Mouse (Mus musculus): Measurements from ENCODE around the gene Ehd2. TPM values are rescaled to one million over a fixed set of nuclear protein-coding genes. Genes with fewer than 3 reads are reported as not detected.

The Ehd2 gene
- total RNA-seq, 4 experiments from 2014 or later = 6.3 to 10.3 (median 8.7) TPM

GRCm38 (mm10) chr7:15975904-15976303 lies 8.5 kb upstream of the Ehd2 start:
- no peak for DNase-seq (ENCODE audit: low spot score in 2 of 2)

GRCm38 (mm10) chr7:15975451-15975850 lies 8.1 kb upstream of the Ehd2 start:
- DNase-seq (ENCODE audit: low spot score in 2 of 2) = no peak

- DNase-seq (ENCODE audit: low spot score in 2 of 2) = peak in 1 of 2 experiments; percentile 75
Observed at GRCm38 (mm10) chr7:15974712-15975111, 7.3 kb upstream of the Ehd2 start.

GRCm38 (mm10) chr7:15972247-15972646 lies 4.9 kb upstream of the Ehd2 start:
- no peak for DNase-seq (ENCODE audit: low spot score in 2 of 2)

GRCm38 (mm10) chr7:15969674-15970073 lies 2.3 kb upstream of the Ehd2 start:
- DNase-seq (ENCODE audit: low spot score in 2 of 2) = no peak

- DNase-seq (ENCODE audit: low spot score in 2 of 2) = no peak
Observed at GRCm38 (mm10) chr7:15968322-15968721, 955 bp upstream of the Ehd2 start.

GRCm38 (mm10) chr7:15966489-15966888 lies 878 bp downstream of the Ehd2 start:
- no peak for DNase-seq (ENCODE audit: low spot score in 2 of 2)

GRCm38 (mm10) chr7:15963798-15964652 lies 3.3 kb downstream of the Ehd2 start:
- DNase-seq (ENCODE audit: low spot score in 2 of 2) = no peak

GRCm38 (mm10) chr7:15962311-15963288 lies 4.8 kb downstream of the Ehd2 start:
- no peak for DNase-seq (ENCODE audit: low spot score in 2 of 2)

- DNase-seq (ENCODE audit: low spot score in 2 of 2) = no peak
Observed at GRCm38 (mm10) chr7:15961798-15962197, 5.6 kb downstream of the Ehd2 start.

GRCm38 (mm10) chr7:15961239-15961638 lies 6.1 kb downstream of the Ehd2 start:
- DNase-seq (ENCODE audit: low spot score in 2 of 2) = no peak

- DNase-seq (ENCODE audit: low spot score in 2 of 2) = no peak
Observed at GRCm38 (mm10) chr7:15960691-15961090, 6.7 kb downstream of the Ehd2 start.

GRCm38 (mm10) chr7:15956143-15956542 lies 11.2 kb downstream of the Ehd2 start:
- no peak for DNase-seq (ENCODE audit: low spot score in 2 of 2)

GRCm38 (mm10) chr7:15955509-15955908 lies 11.9 kb downstream of the Ehd2 start:
- no peak for DNase-seq (ENCODE audit: low spot score in 2 of 2)

- DNase-seq (ENCODE audit: low spot score in 2 of 2) = no peak
Observed at GRCm38 (mm10) chr7:15954978-15955443, 12.4 kb downstream of the Ehd2 start.

GRCm38 (mm10) chr7:15954436-15954835 lies 12.9 kb downstream of the Ehd2 start:
- no peak for DNase-seq (ENCODE audit: low spot score in 2 of 2)

- no peak for DNase-seq (ENCODE audit: low spot score in 2 of 2)
Observed at GRCm38 (mm10) chr7:15953307-15954074, 13.9 kb downstream of the Ehd2 start.

GRCm38 (mm10) chr7:15952416-15952815 lies 15.0 kb downstream of the Ehd2 start:
- DNase-seq (ENCODE audit: low spot score in 2 of 2) = no peak

- no peak for DNase-seq (ENCODE audit: low spot score in 2 of 2)
Observed at GRCm38 (mm10) chr7:15950008-15950407, 17.4 kb downstream of the Ehd2 start.

GRCm38 (mm10) chr7:15949216-15949790 lies 18.1 kb downstream of the Ehd2 start:
- no peak for DNase-seq (ENCODE audit: low spot score in 2 of 2)
